Mouse (Mus musculus) liver, postnatal 0 days (tissue): ENCODE measurements around the gene Eif3l.

Source experiments
- CTCF ChIP-seq: sonication (generic); IDR thresholded peaks from 2 replicates; pipeline ENCODE4 v1.5.1; 2016; ENCODE audit warnings: antibody characterized with exemption, low read depth
- EP300 ChIP-seq: IDR thresholded peaks from 2 replicates; pipeline ENCODE4 v1.6.1; 2016; ENCODE audit warnings: antibody characterized with exemption, low read depth, mild to moderate bottlenecking

- TF ChIP-seq CTCF (no peak), EP300 (no peak)
These were observed 33.0 kb downstream of the Eif3l start for GRCm38 (mm10) chr15:79107966-79108365.
